Mouse (Mus musculus) heart, embryonic 11.5 days (tissue): ENCODE data around the gene Abhd17c. TPM values are rescaled to one million over a fixed set of nuclear protein-coding genes. Genes with fewer than 3 reads are reported as not detected.
A peak's percentile ranks its signal among the peaks of the same experiment; 100 is the strongest.

Experiments used
- ATAC-seq: fragments of 200-750 bp; cut with Nextera tagmentation; replicated peaks from 2 replicates; pipeline ENCODE4 v1.8.0; 2017; ENCODE audit warnings: moderate library complexity; ENCODE audit not compliant: insufficient number of reproducible peaks, low FRiP score, low TSS enrichment
- H3K27ac ChIP-seq: fragments of 300-500 bp; sonication (generic); 2 replicates; pipeline ENCODE4 v1.5.1; 2014; ENCODE audit warnings: mild to moderate bottlenecking, low read depth, low read length
- H3K27me3 ChIP-seq: fragments of 300-500 bp; sonication (generic); 2 replicates; pipeline ENCODE4 v1.6.1; 2014; ENCODE audit warnings: mild to moderate bottlenecking, low read length, mixed read lengths; ENCODE audit not compliant: control insufficient read depth, insufficient read depth
- H3K36me3 ChIP-seq: fragments of 300-500 bp; sonication (generic); 2 replicates; pipeline ENCODE4 v1.6.1; 2014; ENCODE audit warnings: mild to moderate bottlenecking, low read length, moderate library complexity, mixed read lengths; ENCODE audit not compliant: control insufficient read depth, insufficient read depth
- H3K4me1 ChIP-seq: fragments of 300-500 bp; sonication (generic); 2 replicates; pipeline ENCODE4 v1.6.1; 2014; ENCODE audit warnings: low read length; ENCODE audit not compliant: control insufficient read depth, insufficient read depth
- H3K4me2 ChIP-seq: fragments of 300-500 bp; sonication (generic); 2 replicates; pipeline ENCODE4 v1.6.1; 2014; ENCODE audit warnings: mild to moderate bottlenecking, moderate library complexity
- H3K4me3 ChIP-seq: fragments of 300-500 bp; sonication (generic); 2 replicates; pipeline ENCODE4 v1.5.1; 2014; ENCODE audit warnings: low read depth, low read length
- H3K9ac ChIP-seq: fragments of 300-500 bp; sonication (generic); 2 replicates; pipeline ENCODE4 v1.6.1; 2014; ENCODE audit warnings: mild to moderate bottlenecking, low read depth, low read length, moderate library complexity
- H3K9me3 ChIP-seq: fragments of 300-500 bp; sonication (generic); replicated peaks from 2 replicates; pipeline ENCODE4 v1.6.1; 2016; ENCODE audit warnings: low read length; ENCODE audit not compliant: control insufficient read depth
- WGBS: fragments of 180-500 bp; shearing (Covaris S2); extraction: QIAGEN DNeasy Blood & Tissue Kit; methylation state at CpG from one replicate; pipeline ENCODE4 v1.1.7; 2014; ENCODE audit not compliant: insufficient replicate concordance; 5-methylcytosine and 5-hydroxymethylcytosine counted together
- polyA plus RNA-seq: library from polyadenylated mRNA; unstranded; fragments of >200 nt; fragmentation: Nextera tagmentation; extraction: Ambion mirVana; gene quantifications from 2 replicates; pipeline ENCODE4 v1.2.1, GENCODE M21; 2014

Gene Abhd17c
- polyA plus RNA-seq, 1 experiment from 2014 or later = 42.5 TPM

DNA sequence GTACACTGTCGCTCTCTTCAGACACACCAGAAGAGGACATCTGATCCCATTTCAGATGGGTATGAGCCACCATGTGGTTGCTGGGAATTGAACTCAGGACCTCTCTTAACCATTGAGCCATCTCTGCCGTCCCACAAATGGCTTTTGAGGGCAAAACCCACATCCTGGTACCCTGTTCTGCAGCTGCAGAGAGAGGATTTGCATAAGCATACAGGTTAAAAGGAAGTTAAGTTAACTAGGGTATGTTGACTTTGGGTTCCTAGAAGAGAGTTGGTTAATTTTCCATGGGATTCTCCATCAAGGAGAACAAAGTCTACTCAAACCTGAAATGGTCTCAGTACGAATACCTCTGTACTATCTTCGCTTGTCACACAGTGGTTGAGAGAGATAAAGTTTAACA is 13.2 kb upstream of the Abhd17c start:
- H3K9me3 ChIP-seq = no peaks in the 10 kb centered on the region
- ATAC-seq = no peak
- H3K4me3 ChIP-seq = no peak overlapping the region
- 60% methylated on average over 4 of the region's 4 CpGs for WGBS
- no peaks in the 10 kb centered on the region for H3K36me3 ChIP-seq
- 0 out of 2 replicates have a peak, but pooled peaks cover 3% of the 10 kb centered on the region for H3K4me1 ChIP-seq
- H3K9ac ChIP-seq = no peak overlapping the region
- H3K27me3 ChIP-seq = no peaks in the 10 kb centered on the region
- no peak overlapping the region for H3K27ac ChIP-seq
- no peak overlapping the region for H3K4me2 ChIP-seq

GRCm38 (mm10) chr7:84164419-84164818 is 12.7 kb upstream of the Abhd17c start:
- ATAC-seq = no peak
- Histone ChIP-seq H3K4me3 (no peak overlapping the region), H3K27ac (no peak overlapping the region), H3K27me3 (no peaks in the 10 kb centered on the region), H3K4me2 (no peak overlapping the region), H3K9me3 (no peaks in the 10 kb centered on the region), H3K9ac (no peak overlapping the region), H3K36me3 (no peaks in the 10 kb centered on the region), H3K4me1 (0 out of 2 replicates have a peak, but pooled peaks cover 3% of the 10 kb centered on the region)
- 61% methylated on average over 2 of the region's 2 CpGs for WGBS

DNA sequence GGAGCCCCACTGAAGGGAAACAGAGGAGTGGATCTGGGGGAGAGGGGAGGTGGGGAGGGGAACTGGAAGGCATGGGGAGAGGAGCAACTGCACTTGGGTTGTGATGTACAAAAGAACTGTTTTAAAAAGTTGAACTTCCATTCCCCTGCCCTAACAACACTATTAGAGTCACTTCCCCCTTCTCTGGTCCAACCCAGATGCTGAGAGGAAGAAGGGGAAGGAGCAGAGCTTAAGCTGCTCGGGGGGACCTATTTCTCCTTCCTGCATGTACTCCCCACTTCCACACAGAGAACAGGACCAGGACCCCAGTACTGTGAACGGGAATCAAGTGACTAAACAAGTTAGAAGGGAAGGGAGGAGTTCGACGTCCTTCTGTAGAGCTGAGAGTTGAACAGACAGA is 11.9 kb upstream of the Abhd17c start:
- Histone ChIP-seq H3K4me2 (no peak overlapping the region), H3K9me3 (no peaks in the 10 kb centered on the region), H3K36me3 (no peaks in the 10 kb centered on the region), H3K9ac (no peak overlapping the region), H3K27ac (no peak overlapping the region), H3K4me3 (no peak overlapping the region), H3K4me1 (0 out of 2 replicates have a peak, but pooled peaks cover 3% of the 10 kb centered on the region), H3K27me3 (no peaks in the 10 kb centered on the region)
- WGBS = 74% methylated on average over 4 of the region's 4 CpGs
- no peak for ATAC-seq

- no peaks in the 10 kb centered on the region for H3K9me3 ChIP-seq
- no peak overlapping the region for H3K4me2 ChIP-seq
- H3K9ac ChIP-seq = no peak overlapping the region
- no peaks in the 10 kb centered on the region for H3K4me1 ChIP-seq
- H3K27me3 ChIP-seq = no peaks in the 10 kb centered on the region
- WGBS = 72% methylated on average over 2 of the region's 2 CpGs
- ATAC-seq = no peak
- H3K36me3 ChIP-seq = no peaks in the 10 kb centered on the region
- no peak overlapping the region for H3K27ac ChIP-seq
- no peak overlapping the region for H3K4me3 ChIP-seq
Measured at GRCm38 (mm10) chr7:84159414-84159813, 7.7 kb upstream of the Abhd17c start.

DNA sequence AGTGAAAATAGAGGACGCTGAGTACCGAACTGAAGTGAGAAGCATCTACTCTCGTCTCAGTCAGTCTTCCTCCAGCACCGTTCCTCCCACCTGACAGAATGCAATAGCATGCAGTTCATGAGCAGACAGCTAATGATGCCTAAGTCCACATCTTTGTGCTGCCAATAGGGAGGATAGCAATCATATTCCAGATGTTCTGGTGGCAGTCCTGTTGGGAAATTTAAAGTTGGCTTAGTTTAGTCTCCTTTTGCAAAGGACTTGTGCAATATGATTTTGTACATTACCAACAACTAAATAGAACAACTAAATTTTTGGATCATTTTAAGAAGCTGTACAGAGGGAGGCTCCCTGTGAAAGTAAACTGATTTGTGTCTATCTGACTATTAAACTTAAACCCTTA is 2.1 kb upstream of the Abhd17c start:
- Histone ChIP-seq H3K27ac (no peak overlapping the region), H3K9me3 (no peaks in the 10 kb centered on the region), H3K27me3 (no peaks in the 10 kb centered on the region), H3K9ac (no peak overlapping the region), H3K4me1 (peaks cover 12% of the 10 kb centered on the region), H3K36me3 (no peaks in the 10 kb centered on the region), H3K4me2 (no peak overlapping the region), H3K4me3 (no peak overlapping the region)
- no peak for ATAC-seq
- WGBS = 83% methylated on average over 4 of the region's 4 CpGs

GRCm38 (mm10) chr7:84152821-84153220 is 1.1 kb upstream of the Abhd17c start:
- Histone ChIP-seq H3K36me3 (no peaks in the 10 kb centered on the region), H3K9me3 (no peaks in the 10 kb centered on the region), H3K4me1 (peaks cover 16% of the 10 kb centered on the region), H3K9ac (no peak overlapping the region), H3K4me2 (peak overlapping the region; percentile 87; the same call in 1 of the 2 replicates), H3K27me3 (no peaks in the 10 kb centered on the region), H3K27ac (no peak overlapping the region), H3K4me3 (no peak overlapping the region)
- WGBS = 63% methylated on average over 4 of the region's 4 CpGs
- no peak for ATAC-seq

DNA sequence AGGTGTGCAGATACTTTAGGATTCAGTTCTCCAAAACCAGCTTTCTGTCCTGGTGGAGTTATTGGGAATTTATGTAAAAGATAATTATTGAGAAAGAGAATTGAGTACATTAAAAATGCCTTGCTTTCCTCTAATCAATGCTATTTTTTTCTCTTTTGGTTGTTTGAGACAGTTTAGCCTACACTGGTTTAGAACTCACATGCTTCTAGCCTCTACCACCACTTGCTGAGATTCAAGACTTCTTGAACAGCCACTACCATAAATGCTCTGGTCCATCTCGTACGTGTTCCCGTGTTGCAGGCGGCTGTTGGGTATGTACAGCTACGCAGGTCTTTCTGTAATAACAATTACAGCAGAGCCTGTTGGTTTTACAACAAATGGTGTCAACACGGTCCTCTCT is 681 bp upstream of the Abhd17c start:
- no peaks in the 10 kb centered on the region for H3K27me3 ChIP-seq
- H3K4me3 ChIP-seq = peak overlapping the region; percentile 88
- peaks cover 16% of the 10 kb centered on the region for H3K4me1 ChIP-seq
- no peaks in the 10 kb centered on the region for H3K36me3 ChIP-seq
- no peak for ATAC-seq
- 54% methylated on average over 6 of the region's 6 CpGs for WGBS
- peak overlapping the region; percentile 95; the same call in 1 of the 2 replicates for H3K9ac ChIP-seq
- H3K27ac ChIP-seq = no peak overlapping the region
- no peaks in the 10 kb centered on the region for H3K9me3 ChIP-seq
- H3K4me2 ChIP-seq = peak overlapping the region; percentile 87

GRCm38 (mm10) chr7:84151960-84152334 is 254 bp upstream of the Abhd17c start:
- peak overlapping the region; percentile 87 for H3K4me2 ChIP-seq
- H3K4me1 ChIP-seq = peaks cover 18% of the 10 kb centered on the region
- peak overlapping the region; percentile 95 for H3K27ac ChIP-seq
- H3K36me3 ChIP-seq = no peaks in the 10 kb centered on the region
- WGBS = 0% methylated on average over 32 of the region's 55 CpGs
- peak; percentile 95 for ATAC-seq
- H3K9me3 ChIP-seq = no peaks in the 10 kb centered on the region
- no peaks in the 10 kb centered on the region for H3K27me3 ChIP-seq
- peak overlapping the region; percentile 88 for H3K4me3 ChIP-seq
- H3K9ac ChIP-seq = peak overlapping the region; percentile 95

DNA sequence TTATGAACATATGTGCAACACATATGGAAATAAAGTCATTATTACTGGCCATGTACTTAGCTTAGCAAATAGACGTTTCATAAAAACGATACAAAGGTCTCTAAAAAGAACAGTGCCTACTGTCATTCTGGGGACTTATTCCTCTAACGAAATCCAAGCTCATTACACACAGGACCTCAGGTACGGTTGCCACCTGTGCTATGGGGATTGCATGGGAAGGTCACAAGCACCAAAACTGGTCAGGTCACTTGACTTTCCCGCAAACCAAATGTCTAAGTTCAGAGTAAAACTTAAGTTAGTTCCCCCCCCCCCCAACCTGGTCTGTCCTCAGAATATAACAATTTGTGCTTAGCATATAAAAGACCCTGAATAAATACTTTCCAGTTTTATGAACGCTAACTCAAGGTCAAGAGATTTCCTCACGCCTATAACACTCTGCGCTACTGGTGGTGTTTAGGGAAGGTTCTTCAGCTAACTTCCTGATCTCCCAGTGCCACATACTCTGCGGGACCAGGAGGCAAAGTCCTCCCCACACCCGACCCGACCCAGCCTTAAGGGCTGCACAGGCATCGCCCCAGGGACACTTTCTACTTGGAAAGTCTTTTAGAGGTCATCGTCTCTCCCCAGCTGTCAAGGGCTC is 1.2 kb downstream of the Abhd17c start:
- Histone ChIP-seq H3K4me1 (peaks cover 29% of the 10 kb centered on the region), H3K4me2 (peak overlapping the region; percentile 87), H3K4me3 (peak overlapping the region; percentile 88), H3K27ac (peak overlapping the region; percentile 95), H3K9me3 (no peaks in the 10 kb centered on the region), H3K36me3 (no peaks in the 10 kb centered on the region), H3K27me3 (no peaks in the 10 kb centered on the region), H3K9ac (peak overlapping the region; percentile 95)
- 11% methylated on average over 13 of the region's 13 CpGs for WGBS
- 0 out of 2 replicates have a peak, but pooled peaks have one; percentile 0 for ATAC-seq
